Mouse (Mus musculus): Measurements from ENCODE around the gene Jam2.

- TF ChIP-seq CTCF (IDR thresholded peaks at IDR 0.05; ENCODE audit: control insufficient read depth, insufficient read depth, insufficient read length), result no peak
- no peak for TF ChIP-seq MYOG (IDR thresholded peaks at IDR 0.05; ENCODE audit: control insufficient read depth, extremely low read depth, insufficient read length)
- no peak for TF ChIP-seq MAX (IDR thresholded peaks at IDR 0.05)
- TF ChIP-seq CEBPB (IDR thresholded peaks at IDR 0.05; ENCODE audit: low read depth), result no peak
- TF ChIP-seq USF1 (IDR thresholded peaks at IDR 0.05; ENCODE audit: low read depth), result no peak
- no peak for TF ChIP-seq FOSL1 (IDR thresholded peaks at IDR 0.05; ENCODE audit: insufficient read depth, low read length, poor library complexity, severe bottlenecking)
- TF ChIP-seq MYOD1 (IDR thresholded peaks at IDR 0.05; ENCODE audit: control insufficient read depth, insufficient read length, low read depth), result no peak
These were observed 1.2 kb upstream of the Jam2 start for GRCm38 (mm10) chr16:84772496-84773267.

All from C2C12 (cell line).